Mouse (Mus musculus) thymus, postnatal 25 days (tissue): ENCODE results near the gene Zfp169.
"Not testable (repeated sequence)": the region's sequence is repeated elsewhere in the genome, so short reads cannot be mapped to it uniquely, and the experiment has no call there.

Experiments used
- DNase-seq: peaks from one replicate; pipeline ENCODE4 v3.0.0; 2022

The Zfp169 gene

DNA sequence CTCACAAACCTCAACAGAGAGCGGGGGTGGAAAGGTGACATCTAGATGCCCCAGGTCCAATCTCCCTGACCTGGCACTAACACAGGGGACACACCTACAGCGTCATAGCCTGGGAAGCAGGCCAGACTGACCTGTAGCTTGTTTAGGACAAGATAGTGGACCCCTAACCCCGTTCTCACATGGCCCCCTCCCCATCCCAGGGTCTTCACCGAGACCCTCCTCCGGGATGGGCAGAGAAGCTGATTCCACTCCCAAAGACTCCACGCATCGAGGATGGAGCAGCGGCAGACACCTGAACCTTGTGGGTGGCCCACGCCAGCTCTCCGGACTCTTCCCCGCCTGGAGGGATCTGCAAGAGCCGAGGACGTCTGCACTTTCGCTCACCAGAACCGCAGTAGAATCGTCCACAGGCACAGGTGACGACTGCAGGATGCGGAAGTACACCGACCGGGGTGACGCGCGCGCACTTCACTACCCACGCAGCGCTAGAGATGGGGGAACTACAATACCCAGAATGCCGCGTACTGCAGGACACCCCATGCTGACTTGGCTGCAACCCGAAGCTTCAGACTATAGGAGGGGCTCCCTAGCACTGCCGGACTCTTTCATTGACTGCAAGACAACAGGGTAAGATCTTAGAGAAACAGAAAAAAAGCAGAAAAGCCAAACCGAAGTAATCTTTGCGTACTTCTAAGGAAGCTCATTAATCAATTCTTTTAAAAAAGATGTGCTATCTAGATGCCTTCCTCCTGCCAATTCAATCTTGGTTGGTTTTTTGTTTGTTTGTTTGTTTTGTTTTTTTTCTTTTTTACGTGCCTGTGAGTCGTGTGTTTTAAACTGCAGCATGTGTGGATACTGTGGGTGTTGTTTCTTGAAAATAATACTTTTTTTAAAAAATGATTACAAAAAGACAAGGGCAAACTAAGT lies at the start of gene Zfp169, which contains the start of gene A830005F24Rik:
TSS of gene Zfp169 (minus strand) at position 449 of the 927 bp plus-strand sequence.
TSS of gene A830005F24Rik (plus strand) at position 568 of the 927 bp plus-strand sequence.
- peak; percentile 86 for DNase-seq

DNA sequence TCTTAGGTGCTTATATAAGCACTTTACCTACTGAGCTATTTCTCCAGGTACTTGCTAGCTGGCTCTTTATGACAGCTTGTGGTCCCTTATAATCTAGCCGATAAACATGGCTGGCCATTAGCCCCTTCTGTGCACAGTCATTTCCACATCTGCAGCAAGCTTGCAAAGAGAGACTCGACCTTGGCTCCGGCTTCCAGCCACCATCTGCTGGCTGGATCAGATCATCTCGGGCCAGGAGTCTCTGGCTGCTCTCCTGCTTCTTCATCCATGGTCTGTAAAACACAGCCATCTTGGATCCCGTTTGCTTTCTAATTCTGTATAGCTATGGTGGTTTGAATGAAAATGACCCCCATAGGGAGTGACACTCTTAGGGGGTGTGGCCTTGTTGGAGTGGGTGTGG lies 49.1 kb upstream of the Zfp169 start:
- DNase-seq: no peak

DNA sequence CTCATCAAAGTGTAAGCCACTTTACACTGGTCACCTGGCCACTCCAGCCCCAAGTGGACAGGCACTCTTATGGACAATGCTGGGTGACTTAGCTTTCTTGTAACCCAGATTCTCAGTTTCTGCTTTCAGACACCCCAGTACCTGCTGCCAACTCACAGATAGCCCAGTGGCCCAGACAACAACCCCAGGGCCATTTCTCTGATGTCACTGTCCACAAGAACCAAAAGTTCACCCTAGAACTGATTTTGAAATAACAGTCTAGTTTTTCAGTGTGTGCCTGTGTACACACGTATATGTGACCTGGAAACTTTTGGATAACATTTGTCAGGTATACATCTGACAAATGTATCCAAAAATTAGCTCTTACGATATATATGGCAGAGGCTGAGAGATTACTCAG lies 48.2 kb upstream of the Zfp169 start:
- no peak for DNase-seq

- DNase-seq: no peak
Measured at GRCm38 (mm10) chr13:48555976-48556375, 42.7 kb upstream of the Zfp169 start.

DNA sequence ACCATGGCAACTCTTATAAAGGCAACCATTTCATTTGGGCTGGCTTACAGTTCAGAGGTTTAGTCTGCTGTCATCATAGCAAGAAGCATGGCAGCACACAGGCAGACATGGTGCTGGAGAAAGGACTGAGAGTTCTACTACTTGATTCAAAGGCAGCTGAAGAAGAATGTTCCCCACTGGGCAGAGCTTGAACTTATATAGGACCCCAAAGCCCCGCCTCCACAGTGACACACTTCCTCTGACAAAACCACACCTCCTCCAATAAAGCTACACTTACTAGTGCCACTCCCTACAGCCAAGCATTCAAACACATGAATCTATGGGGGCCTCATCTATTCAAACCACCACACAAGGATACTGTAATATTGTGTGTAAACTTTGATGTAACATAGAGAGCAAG lies 41.3 kb upstream of the Zfp169 start:
- no peak for DNase-seq

DNA sequence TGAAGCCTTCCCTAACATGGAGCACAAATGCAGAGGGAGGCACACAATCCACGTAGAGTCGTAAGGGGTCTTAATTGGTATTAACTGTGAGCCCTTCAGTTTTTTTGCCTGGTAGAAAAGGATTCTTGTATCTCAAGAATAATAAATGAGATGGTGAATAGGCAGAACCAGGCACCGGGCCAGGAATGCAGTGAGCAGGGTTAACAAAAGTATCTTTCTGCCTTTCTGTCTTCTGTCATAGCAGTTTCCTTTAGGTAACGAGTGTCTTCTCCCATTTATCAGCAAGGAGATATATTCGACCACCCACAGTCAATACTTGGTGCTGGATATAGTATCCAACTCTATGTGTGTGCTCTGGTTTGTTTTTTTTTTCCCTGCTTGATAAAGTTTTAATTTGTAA lies 40.3 kb upstream of the Zfp169 start:
- no peak for DNase-seq

DNA sequence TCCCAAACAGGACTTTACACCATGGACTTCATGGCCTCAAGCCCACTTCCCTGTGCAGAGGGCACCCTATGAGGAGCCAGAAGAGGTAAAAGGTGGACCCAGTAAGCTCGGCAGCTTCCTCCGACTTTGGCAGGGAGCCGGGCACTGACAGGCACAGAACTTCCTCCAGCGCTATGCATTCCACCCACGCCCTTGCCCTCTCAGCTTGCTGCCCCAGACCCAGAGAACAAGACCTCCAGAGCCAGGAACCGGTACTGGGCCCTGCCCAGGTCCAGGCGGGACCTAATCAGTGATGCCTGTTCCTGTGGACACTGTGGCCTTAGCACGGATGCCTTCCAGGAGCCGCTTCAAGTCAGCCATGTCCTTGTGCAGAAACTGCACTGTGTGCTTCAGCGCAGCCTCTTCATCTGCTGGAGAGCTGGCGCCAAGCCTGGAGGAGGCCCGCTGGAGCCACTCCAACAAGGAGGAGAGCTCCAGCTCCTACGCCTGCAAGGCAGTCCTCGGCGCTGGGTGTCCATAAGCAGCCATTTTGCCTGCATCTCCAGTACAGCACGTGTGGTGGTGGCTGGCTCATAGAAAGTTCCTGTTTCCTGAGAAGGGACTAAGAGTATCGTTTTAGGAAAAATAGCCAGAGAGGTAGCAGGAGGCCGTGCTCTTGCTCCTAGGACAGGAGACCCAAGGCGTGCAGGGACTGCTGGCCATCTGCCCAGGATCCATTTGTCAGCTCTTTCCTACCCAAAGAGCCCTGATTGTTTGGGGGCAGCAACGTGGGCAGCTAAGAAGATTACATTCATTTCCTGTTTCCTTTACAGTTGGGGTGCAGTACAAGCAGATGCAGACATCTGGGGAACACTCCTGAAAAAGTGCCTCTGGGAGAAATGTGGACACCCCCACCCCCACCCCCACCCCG lies 39.2 kb upstream of the Zfp169 start:
- no peak for DNase-seq

DNA sequence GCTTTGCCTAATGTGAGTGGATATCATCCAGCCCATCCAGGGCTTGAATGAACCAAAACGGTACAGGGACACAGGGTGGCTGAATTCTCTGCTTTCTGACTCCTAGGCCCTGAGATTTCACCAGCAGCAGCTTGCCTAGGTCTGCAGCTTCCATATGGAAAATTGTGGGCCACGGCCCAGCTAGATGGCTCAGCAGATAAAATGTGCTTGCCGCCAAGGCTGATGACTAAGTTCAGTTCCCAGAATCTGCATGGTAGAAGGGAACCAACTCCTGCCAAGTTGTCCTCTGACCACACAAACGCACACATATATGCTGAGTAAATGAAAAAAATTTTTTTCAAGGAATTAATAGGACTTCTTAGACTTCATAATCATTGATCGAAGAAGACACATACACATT lies 35.0 kb upstream of the Zfp169 start:
- DNase-seq: no peak

DNA sequence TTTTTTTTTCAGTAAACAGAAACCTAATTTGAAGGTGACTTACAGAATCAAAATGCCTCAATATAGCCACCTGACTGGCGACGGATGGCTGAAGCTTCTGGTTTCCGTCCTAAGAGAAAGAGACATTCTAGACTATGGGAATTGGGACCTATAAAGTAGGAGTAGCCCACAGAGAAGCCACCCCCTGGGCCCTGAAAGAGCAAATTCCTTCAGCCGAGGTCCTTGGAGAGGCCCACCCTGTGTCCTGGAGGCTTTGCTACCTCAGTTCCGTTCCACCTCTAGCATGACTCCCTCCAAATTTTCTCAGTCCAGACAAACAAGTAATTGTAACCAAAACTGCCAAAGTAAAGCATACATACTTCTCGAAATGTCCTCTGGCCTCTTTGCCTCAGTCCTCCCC lies 34.4 kb upstream of the Zfp169 start:
- DNase-seq: no peak

DNA sequence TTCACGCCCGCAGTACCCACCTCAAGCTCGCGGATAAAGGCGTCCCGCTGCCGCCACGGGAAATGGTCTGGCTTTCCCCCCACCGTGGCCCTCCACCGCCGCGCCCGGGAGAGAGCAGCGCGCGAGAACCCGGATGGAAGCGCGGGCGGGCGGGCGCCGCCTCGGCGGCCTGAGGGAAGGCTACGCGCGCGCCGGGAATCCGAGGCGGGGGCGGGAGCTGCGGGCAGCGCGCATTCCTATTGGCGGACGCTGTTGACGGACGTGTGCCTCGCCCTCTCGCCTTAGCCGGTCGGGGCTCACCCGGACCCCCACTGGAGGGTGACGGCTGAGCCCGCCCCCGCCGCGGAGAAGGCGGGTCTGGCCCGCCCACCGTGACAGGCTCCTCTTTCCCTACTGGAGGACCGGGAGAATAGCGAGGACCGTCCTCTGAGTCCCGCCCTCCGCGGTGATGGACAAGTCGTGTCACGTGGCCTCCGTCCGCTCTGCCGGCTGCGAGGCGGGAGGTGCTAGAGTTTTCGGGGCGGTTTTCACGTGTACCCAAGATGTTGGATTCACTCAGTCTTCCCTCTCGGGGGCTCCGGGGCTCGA lies 33.2 kb upstream of the Zfp169 start:
- DNase-seq: peak; percentile 99

GRCm38 (mm10) chr13:48545476-48546281 lies 32.4 kb upstream of the Zfp169 start:
- peak; percentile 96 for DNase-seq

DNA sequence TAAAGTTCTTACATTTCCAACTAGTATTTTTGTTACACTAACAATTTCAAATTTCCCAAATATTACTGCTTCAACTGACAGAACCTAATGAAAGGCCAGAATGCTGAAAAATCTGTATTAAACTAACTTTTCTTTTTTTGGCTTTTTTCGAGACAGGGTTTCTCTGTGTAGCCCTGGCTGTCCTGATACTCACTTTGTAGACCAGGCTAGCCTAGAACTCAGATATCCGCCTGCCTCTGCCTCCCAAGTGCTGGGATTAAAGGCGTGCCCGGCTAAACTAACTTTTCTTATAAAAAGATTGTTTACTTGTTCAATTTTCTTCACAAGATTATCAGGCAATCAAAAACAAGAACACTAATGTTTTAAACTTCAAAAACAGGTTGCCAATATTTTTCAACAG lies 31.6 kb upstream of the Zfp169 start:
- no peak for DNase-seq

DNA sequence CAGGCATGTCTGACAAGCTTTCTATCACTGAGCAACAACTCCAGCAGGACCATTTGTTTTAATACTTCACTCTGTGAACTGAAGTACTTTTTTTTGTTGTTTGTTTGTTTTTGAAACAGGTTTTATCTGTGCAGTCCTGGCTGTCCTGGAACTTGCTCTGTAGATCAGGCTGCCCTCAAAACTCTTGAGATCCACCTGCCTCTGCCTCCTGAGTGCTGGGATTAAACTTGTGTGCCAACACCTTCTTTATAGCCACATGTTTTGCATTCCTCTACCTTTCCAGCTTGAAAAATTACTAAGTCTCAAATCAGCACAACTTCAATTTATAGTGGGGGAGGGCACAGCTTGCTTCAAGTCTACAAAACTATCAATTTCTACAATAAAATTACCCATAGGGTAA lies 31.1 kb upstream of the Zfp169 start:
- DNase-seq: no peak

DNA sequence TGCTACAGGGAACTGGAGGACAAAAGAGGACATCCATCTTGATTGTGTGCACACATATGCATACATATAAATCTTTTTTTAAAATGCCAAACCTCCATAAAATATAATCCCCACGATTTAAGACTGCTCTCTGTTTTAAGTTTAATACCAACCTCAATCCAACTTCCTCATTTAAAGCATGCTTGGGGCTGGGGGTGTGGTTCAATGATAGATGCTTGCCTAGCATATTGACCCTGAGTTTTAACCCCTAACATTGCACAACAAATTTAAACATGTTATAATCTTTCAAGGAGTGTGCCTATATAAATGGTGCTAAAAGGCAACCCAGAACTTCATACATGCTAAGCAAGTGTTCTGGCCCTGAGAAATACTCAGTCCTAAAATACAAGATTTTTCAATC lies 27.2 kb upstream of the Zfp169 start:
- DNase-seq: no peak

DNA sequence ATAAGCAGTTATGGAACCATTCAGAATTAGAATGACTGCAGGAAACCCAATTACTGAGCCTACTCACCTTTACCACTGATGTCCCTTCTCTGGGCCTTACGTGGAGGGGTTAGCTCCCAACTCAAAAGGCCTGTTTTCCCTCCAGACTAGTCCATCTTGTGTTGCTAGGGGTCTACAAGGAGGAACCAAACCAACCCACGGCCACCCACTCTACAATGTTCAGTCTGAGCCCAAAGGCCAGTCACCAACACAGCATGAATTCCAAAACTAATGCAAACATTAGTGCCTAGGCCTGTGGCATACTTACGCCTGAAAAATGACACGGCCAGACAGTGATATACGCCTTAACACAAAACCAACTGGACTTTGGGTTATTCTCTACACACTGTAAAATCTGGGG lies 20.2 kb upstream of the Zfp169 start:
- DNase-seq: no peak

DNA sequence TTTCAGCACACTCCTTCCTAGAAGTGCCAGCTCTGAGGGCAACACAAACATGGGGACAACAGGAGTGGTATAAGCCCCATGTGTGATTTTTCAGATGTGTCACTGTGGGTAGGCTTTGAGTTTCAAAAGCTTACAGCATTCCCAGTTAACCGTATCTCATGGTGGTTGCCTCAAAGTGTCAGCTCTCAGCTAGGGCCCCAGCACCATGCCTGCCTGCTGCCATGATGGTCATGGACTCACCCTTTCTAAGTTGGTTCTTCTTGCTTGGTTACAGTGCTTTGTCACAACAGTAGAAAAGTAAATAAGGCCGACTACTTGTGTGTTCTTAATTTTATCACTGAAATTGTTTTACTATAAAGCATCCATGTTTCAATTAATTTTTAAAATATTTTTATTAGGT lies 18.2 kb upstream of the Zfp169 start:
- DNase-seq: no peak

- no peak for DNase-seq
Measured at GRCm38 (mm10) chr13:48530685-48531084, 17.4 kb upstream of the Zfp169 start.

DNA sequence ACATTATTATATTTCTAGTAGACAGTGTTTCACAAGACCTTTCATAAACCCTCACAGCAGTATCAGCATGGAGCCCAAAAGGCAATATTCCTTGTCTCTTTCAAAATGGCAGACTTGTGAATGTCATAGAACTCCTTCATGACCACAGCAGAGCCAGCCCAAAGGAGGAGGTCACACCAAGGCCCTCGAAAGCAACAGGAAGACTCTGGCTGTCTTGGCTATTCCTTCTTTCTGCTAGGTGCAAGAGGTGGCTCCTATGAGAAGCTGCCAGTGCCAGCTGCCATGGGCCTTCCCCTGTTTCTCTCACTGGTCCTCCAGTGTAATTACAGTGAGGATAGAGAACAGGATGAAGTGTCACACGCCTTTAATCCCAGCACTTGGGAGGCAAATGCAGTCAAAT lies 15.8 kb upstream of the Zfp169 start:
- no peak for DNase-seq

DNA sequence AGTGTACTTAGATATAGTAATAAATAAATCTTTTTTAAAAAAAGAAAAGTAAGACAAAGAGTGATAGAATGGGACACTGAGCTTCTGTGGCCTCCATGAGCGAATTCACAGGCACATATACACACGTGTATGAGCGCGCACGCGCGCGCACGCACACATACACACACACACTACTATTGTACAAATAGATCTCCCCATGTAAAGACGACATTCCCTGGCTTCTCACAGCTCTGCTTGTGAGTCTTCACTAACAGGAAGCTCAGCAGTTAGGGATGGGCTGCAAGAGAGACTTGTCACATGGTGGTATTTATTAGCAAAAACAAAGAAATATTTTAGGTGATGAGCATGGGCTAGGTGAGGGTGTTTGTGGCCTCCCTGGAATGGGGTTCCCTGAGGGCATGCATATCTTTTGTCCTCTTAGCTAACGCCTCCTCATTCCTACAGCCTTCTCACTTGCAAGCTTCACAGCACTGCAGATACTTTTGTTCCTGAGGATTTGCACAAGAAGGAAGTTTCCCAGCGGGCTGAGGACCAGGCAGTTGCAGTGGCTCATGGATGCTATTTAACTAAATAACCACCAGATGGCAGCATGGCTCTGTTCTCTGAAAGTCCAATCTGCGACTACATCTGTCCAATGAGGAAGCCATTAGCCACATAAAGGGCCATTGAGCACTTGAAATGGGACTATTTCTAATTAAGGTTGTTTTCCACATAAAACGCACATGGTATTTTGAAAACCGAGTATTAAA lies 15.0 kb upstream of the Zfp169 start:
- peak; percentile 49 for DNase-seq

DNA sequence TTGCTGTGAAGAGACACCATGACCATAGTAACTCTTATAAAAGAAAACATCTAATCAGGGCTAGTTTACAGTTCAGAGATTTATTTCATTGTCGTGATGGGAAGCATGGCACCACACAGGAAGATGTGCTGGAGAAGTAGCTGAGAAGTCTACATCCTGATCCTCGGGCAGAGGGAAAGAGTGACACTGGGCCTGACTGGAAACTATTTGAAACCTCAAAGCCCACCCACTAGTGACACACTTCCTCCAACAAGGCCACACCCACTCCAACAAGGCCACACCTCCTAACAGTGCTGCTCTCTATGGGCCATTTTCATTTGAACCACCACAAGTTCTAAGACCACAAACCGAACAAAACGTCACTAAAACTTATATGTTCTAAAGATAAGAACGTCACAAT lies 12.5 kb upstream of the Zfp169 start:
- no peak for DNase-seq

GRCm38 (mm10) chr13:48519122-48519521 lies 5.9 kb upstream of the Zfp169 start:
- DNase-seq: not testable (repeated sequence)

- no peak for DNase-seq
Measured at GRCm38 (mm10) chr13:48515861-48516260, 2.6 kb upstream of the Zfp169 start.
